Mouse (Mus musculus) frontal cortex, postnatal 36 days (tissue): ENCODE results near the gene Treml4.
"Not testable (repeated sequence)": the region's sequence is repeated elsewhere in the genome, so short reads cannot be mapped to it uniquely, and the experiment has no call there.

Experiments used
- DNase-seq, 2 experiments: peaks; one replicate each; pipeline ENCODE4 v3.0.0; 2022; ENCODE audit warnings: low spot score in 2 of 2

The Treml4 gene

GRCm38 (mm10) chr17:48274098-48274497 is 10.0 kb downstream of the Treml4 start:
- DNase-seq, result no peak

- DNase-seq, result peak; percentile 70 to 89
These were observed 10.8 kb downstream of the Treml4 start for GRCm38 (mm10) chr17:48274885-48275284.

GRCm38 (mm10) chr17:48275736-48276135 is 11.6 kb downstream of the Treml4 start:
- no peak for DNase-seq

GRCm38 (mm10) chr17:48278381-48278780 is 14.3 kb downstream of the Treml4 start:
- DNase-seq, result no peak

- no peak for DNase-seq
These were observed 14.9 kb downstream of the Treml4 start for GRCm38 (mm10) chr17:48279002-48279401.

GRCm38 (mm10) chr17:48280943-48281738 is 17.0 kb downstream of the Treml4 start:
- DNase-seq, result no peak

- DNase-seq, result no peak
These were observed 17.6 kb downstream of the Treml4 start for GRCm38 (mm10) chr17:48281739-48282085.

- no peak for DNase-seq
These were observed 22.7 kb downstream of the Treml4 start for GRCm38 (mm10) chr17:48286765-48287164.

GRCm38 (mm10) chr17:48287276-48287675 is 23.2 kb downstream of the Treml4 start:
- no peak for DNase-seq

- no peak for DNase-seq
These were observed 29.6 kb downstream of the Treml4 start for GRCm38 (mm10) chr17:48293500-48294194.

- DNase-seq, result no peak
These were observed 35.1 kb downstream of the Treml4 start, which contains the start of gene Treml2 for GRCm38 (mm10) chr17:48299203-48299602. TSS of gene Treml2 (plus strand) at chr17:48299498.

GRCm38 (mm10) chr17:48299756-48300155 is 35.7 kb downstream of the Treml4 start:
- DNase-seq, result no peak

GRCm38 (mm10) chr17:48300199-48300598 is 36.1 kb downstream of the Treml4 start:
- no peak for DNase-seq

- DNase-seq, result no peak
These were observed 36.8 kb downstream of the Treml4 start for GRCm38 (mm10) chr17:48300861-48301260.

- no peak for DNase-seq
These were observed 37.7 kb downstream of the Treml4 start for GRCm38 (mm10) chr17:48301792-48302191.

GRCm38 (mm10) chr17:48312124-48312523 is 48.0 kb downstream of the Treml4 start:
- DNase-seq, result no peak

- not testable (repeated sequence) for DNase-seq
These were observed 51.9 kb downstream of the Treml4 start, which contains the start of gene B430306N03Rik for GRCm38 (mm10) chr17:48315905-48316579. TSS of gene B430306N03Rik (plus strand) at chr17:48316141.

- DNase-seq, result no peak
These were observed 54.6 kb downstream of the Treml4 start for GRCm38 (mm10) chr17:48318686-48319085.

GRCm38 (mm10) chr17:48321279-48321678 is 57.2 kb downstream of the Treml4 start:
- DNase-seq, result no peak

- DNase-seq, result no peak
These were observed 59.1 kb downstream of the Treml4 start for GRCm38 (mm10) chr17:48323236-48323635.

- DNase-seq, result no peak
These were observed 60.2 kb downstream of the Treml4 start for GRCm38 (mm10) chr17:48324258-48324657.
